Mouse (Mus musculus): ENCODE data around the gene Traf6.
"Not testable (repeated sequence)": the region's sequence is repeated elsewhere in the genome, so short reads cannot be mapped to it uniquely, and the experiment has no call there.

Traf6 gene

GRCm38 (mm10) chr2:101693577-101694215 is 15.5 kb downstream of the Traf6 start:
- no peak for DNase-seq (ENCODE audit: low spot score in 2 of 2)

GRCm38 (mm10) chr2:101695584-101695983 is 17.4 kb downstream of the Traf6 start:
- no peak for DNase-seq (ENCODE audit: low spot score in 2 of 2)

GRCm38 (mm10) chr2:101699284-101699683 is 21.1 kb downstream of the Traf6 start:
- DNase-seq (ENCODE audit: low spot score in 2 of 2) = no peak

- no peak for DNase-seq (ENCODE audit: low spot score in 2 of 2)
These were observed 27.8 kb downstream of the Traf6 start for GRCm38 (mm10) chr2:101705941-101706485.

GRCm38 (mm10) chr2:101711608-101712007 is 33.4 kb downstream of the Traf6 start:
- no peak for DNase-seq (ENCODE audit: low spot score in 2 of 2)

- DNase-seq (ENCODE audit: low spot score in 2 of 2) = no peak
These were observed 37.6 kb downstream of the Traf6 start for GRCm38 (mm10) chr2:101715650-101716323.

- DNase-seq (ENCODE audit: low spot score in 2 of 2) = no peak
These were observed 38.9 kb downstream of the Traf6 start for GRCm38 (mm10) chr2:101717162-101717561.

- no peak for DNase-seq (ENCODE audit: low spot score in 2 of 2)
These were observed 43.6 kb downstream of the Traf6 start for GRCm38 (mm10) chr2:101721835-101722234.

- DNase-seq (ENCODE audit: low spot score in 2 of 2) = no peak
These were observed 44.4 kb downstream of the Traf6 start for GRCm38 (mm10) chr2:101722370-101723332.

- DNase-seq (ENCODE audit: low spot score in 2 of 2) = no peak
These were observed 45.2 kb downstream of the Traf6 start for GRCm38 (mm10) chr2:101723333-101723881.

GRCm38 (mm10) chr2:101727787-101728186 is 49.6 kb downstream of the Traf6 start:
- DNase-seq (ENCODE audit: low spot score in 2 of 2) = no peak

GRCm38 (mm10) chr2:101729472-101729871 is 51.2 kb downstream of the Traf6 start:
- no peak for DNase-seq (ENCODE audit: low spot score in 2 of 2)

GRCm38 (mm10) chr2:101730972-101731371 is 52.7 kb downstream of the Traf6 start:
- no peak for DNase-seq (ENCODE audit: low spot score in 2 of 2)

- no peak for DNase-seq (ENCODE audit: low spot score in 2 of 2)
These were observed 54.6 kb downstream of the Traf6 start for GRCm38 (mm10) chr2:101732777-101733210.

GRCm38 (mm10) chr2:101733564-101733963 is 55.3 kb downstream of the Traf6 start:
- peak in 1 of 2 experiments; percentile 24 for DNase-seq (ENCODE audit: low spot score in 2 of 2)

- no peak for DNase-seq (ENCODE audit: low spot score in 2 of 2)
These were observed 61.7 kb downstream of the Traf6 start for GRCm38 (mm10) chr2:101739914-101740313.

- DNase-seq (ENCODE audit: low spot score in 2 of 2) = no peak
These were observed 63.4 kb downstream of the Traf6 start for GRCm38 (mm10) chr2:101741653-101742052.

- DNase-seq (ENCODE audit: low spot score in 2 of 2) = no peak
These were observed 64.0 kb downstream of the Traf6 start for GRCm38 (mm10) chr2:101742072-101742860.

- DNase-seq (ENCODE audit: low spot score in 2 of 2) = not testable (repeated sequence)
These were observed 67.4 kb downstream of the Traf6 start for GRCm38 (mm10) chr2:101745656-101746055.

- DNase-seq (ENCODE audit: low spot score in 2 of 2) = no peak
These were observed 68.3 kb downstream of the Traf6 start for GRCm38 (mm10) chr2:101746537-101746936.

Data from frontal cortex, postnatal 10 days (tissue).